Mouse (Mus musculus) G1E (cell line): ENCODE results near the gene Coro1b. TPM values are rescaled to one million over a fixed set of nuclear protein-coding genes. Genes with fewer than 3 reads are reported as not detected.

Experiments
- ATAC-seq: 2 replicates; pipeline ENCODE4 v1.8.0; 2016; ENCODE audit warnings: mild to moderate bottlenecking; ENCODE audit not compliant: insufficient number of reproducible peaks, poor library complexity, low FRiP score, severe bottlenecking; ENCODE audit errors: extremely low read depth
- DNase-seq: peaks from one replicate; pipeline ENCODE4 v3.0.0; 2012; ENCODE audit warnings: low spot score
- H3K27me3 ChIP-seq: 2 replicates; pipeline ENCODE4 v1.6.1; 2012; ENCODE audit warnings: mild to moderate bottlenecking, low read length, inconsistent platforms; ENCODE audit not compliant: insufficient read depth
- H3K36me3 ChIP-seq: replicated peaks from 2 replicates; pipeline ENCODE3; 2012; ENCODE audit warnings: mild to moderate bottlenecking, inconsistent platforms
- H3K4me1 ChIP-seq: 2 replicates; pipeline ENCODE4 v1.6.1; 2012; ENCODE audit warnings: low read depth, low read length, inconsistent platforms, mixed read lengths; ENCODE audit not compliant: insufficient read depth
- H3K4me3 ChIP-seq: 2 replicates; pipeline ENCODE4 v1.5.1; 2012; ENCODE audit warnings: low read depth, mild to moderate bottlenecking, inconsistent platforms, low read length, moderate library complexity, mixed read lengths
- H3K9me3 ChIP-seq: replicated peaks from 2 replicates; pipeline ENCODE4 v1.6.1; 2012; ENCODE audit warnings: inconsistent platforms
- CTCF ChIP-seq: IDR thresholded peaks from 2 replicates; pipeline ENCODE4 v1.5.1; 2012; ENCODE audit warnings: low read depth, low read length, inconsistent platforms, mixed read lengths
- GATA1 ChIP-seq: IDR thresholded peaks from 2 replicates; pipeline ENCODE4 v1.6.1; 2012; ENCODE audit warnings: borderline replicate concordance, low read length, inconsistent platforms, mixed read lengths
- GATA2 ChIP-seq: IDR thresholded peaks from 2 replicates; pipeline ENCODE4 v1.6.1; 2012; ENCODE audit warnings: low read depth, low read length, inconsistent platforms, borderline replicate concordance
- POLR2AphosphoS5 ChIP-seq: IDR thresholded peaks from 2 replicates; pipeline ENCODE4 v1.6.1; 2012; ENCODE audit warnings: low read depth, low read length, inconsistent platforms; ENCODE audit not compliant: insufficient replicate concordance
- TAL1 ChIP-seq: conservative IDR thresholded peaks from 2 replicates; pipeline ENCODE4 v1.6.1; 2012; ENCODE audit warnings: low read depth, low read length, inconsistent platforms, mixed read lengths
- polyA plus RNA-seq: library from polyadenylated mRNA; stranded (reverse); fragments of >175 nt; gene quantifications from 2 replicates; pipeline ENCODE4 v1.2.3, GENCODE M21; 2012
- total RNA-seq, 2 experiments: library from RNA; stranded (forward) in 1 of 2; stranded (reverse) in 1 of 2; fragments of 200-1000 nt in 1 of 2; fragments of >200 nt in 1 of 2; fragmentation: Nextera tagmentation in 1 of 2; gene quantifications; 2 replicates each; pipeline ENCODE4 v1.2.3; 2014 to 2017

Coro1b gene
- total and polyA plus RNA-seq, 3 experiments: 134 to 325 (median 157) TPM

GRCm38 (mm10) chr19:4154437-4155222, 6.2 kb downstream of the Coro1b start:
- DNase-seq (peak; percentile 40), ATAC-seq (peak; percentile 19; the same call in 1 of the 2 replicates)
- Histone ChIP-seq H3K27me3 (no peaks in the 10 kb centered on the region), H3K36me3 (peaks cover 100% of the 10 kb centered on the region), H3K9me3 (no peaks in the 10 kb centered on the region), H3K4me3 (peak overlapping the region; percentile 38; the same call in 1 of the 2 replicates), H3K4me1 (peaks cover 58% of the 10 kb centered on the region)
- TF ChIP-seq CTCF (no peak), GATA2 (no peak), POLR2AphosphoS5 (no peak), GATA1 (no peak), TAL1 (no peak)

GRCm38 (mm10) chr19:4155223-4156072, 7.0 kb downstream of the Coro1b start:
- ATAC-seq: no peak
- H3K36me3 ChIP-seq: peaks cover 98% of the 10 kb centered on the region
- no peak for DNase-seq
- H3K27me3 ChIP-seq: no peaks in the 10 kb centered on the region
- H3K9me3 ChIP-seq: no peaks in the 10 kb centered on the region
- H3K4me3 ChIP-seq: peak overlapping the region; percentile 38; the same call in 1 of the 2 replicates
- TF ChIP-seq GATA1 (no peak), GATA2 (no peak)
- H3K4me1 ChIP-seq: peaks cover 50% of the 10 kb centered on the region

DNA sequence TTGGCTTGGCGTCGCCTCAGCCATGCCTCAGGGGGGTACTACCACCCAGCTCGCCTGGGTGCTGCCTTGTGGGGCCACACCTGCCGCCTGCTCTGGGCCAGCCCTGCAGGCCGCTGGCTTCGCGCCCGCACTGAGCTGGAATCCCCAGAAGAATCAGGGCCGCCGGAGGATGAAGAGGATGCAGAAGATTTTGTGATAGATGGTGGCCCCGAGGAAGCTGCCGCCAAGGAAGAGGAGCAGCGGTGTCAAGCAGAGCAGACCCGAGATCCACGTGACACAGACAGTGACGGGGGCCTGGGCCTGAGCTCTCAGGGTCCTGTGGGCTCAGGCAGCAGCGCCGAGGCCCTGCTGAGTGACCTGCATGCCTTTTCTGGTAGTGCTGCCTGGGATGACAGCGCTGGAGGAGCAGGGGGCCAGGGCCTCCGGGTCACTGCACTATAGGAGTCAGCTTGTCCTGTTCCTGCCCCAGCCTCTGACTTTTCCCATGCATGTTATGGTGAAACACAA, 7.7 kb downstream of the Coro1b start:
- Histone ChIP-seq H3K27me3 (no peaks in the 10 kb centered on the region), H3K4me3 (peak overlapping the region; percentile 34; the same call in 1 of the 2 replicates), H3K9me3 (no peaks in the 10 kb centered on the region), H3K36me3 (peaks cover 98% of the 10 kb centered on the region), H3K4me1 (peaks cover 48% of the 10 kb centered on the region)
- no peak for TF ChIP-seq CTCF
- TF ChIP-seq GATA1: no peak
- TF ChIP-seq POLR2AphosphoS5: no peak
- TF ChIP-seq GATA2: no peak
- TF ChIP-seq TAL1: no peak
- no peak for DNase-seq
- ATAC-seq: no peak

GRCm38 (mm10) chr19:4156771-4157170, 8.4 kb downstream of the Coro1b start:
- peaks cover 98% of the 10 kb centered on the region for H3K36me3 ChIP-seq
- no peaks in the 10 kb centered on the region for H3K27me3 ChIP-seq
- no peak overlapping the region for H3K4me3 ChIP-seq
- peaks cover 49% of the 10 kb centered on the region for H3K4me1 ChIP-seq
- TF ChIP-seq GATA1 (no peak), TAL1 (no peak)
- no peak for ATAC-seq
- H3K9me3 ChIP-seq: no peaks in the 10 kb centered on the region
- DNase-seq: no peak

DNA sequence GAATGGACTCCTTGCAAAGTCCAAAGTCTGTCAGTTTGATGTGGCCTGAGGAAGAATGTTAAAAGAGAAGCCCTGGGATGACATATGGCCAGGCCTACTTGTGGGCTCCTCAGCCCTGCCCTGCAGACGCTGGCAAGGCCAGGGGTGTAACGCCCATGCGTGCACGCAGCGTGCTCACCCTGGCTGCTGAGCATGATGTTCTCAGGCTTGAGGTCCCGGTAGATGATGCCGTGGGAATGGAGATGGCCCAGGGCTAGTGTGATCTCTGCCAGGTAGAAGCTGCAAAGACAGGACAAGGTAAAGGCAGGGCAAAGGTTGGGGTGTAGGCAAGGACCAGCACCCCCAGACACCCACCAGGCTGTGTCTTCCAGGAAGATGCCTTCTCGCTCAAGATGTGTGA, 10.6 kb downstream of the Coro1b start:
- TF ChIP-seq GATA2 (no peak), TAL1 (no peak), GATA1 (no peak), CTCF (no peak), POLR2AphosphoS5 (no peak)
- Histone ChIP-seq H3K4me1 (peaks cover 50% of the 10 kb centered on the region), H3K36me3 (peaks cover 80% of the 10 kb centered on the region), H3K27me3 (no peaks in the 10 kb centered on the region), H3K9me3 (no peaks in the 10 kb centered on the region), H3K4me3 (peak overlapping the region; percentile 31; the same call in 1 of the 2 replicates)
- ATAC-seq: no peak
- DNase-seq: no peak
